Comparison of ENCODE assay signal across 11 mouse cellular contexts in the genomic region with DNA sequence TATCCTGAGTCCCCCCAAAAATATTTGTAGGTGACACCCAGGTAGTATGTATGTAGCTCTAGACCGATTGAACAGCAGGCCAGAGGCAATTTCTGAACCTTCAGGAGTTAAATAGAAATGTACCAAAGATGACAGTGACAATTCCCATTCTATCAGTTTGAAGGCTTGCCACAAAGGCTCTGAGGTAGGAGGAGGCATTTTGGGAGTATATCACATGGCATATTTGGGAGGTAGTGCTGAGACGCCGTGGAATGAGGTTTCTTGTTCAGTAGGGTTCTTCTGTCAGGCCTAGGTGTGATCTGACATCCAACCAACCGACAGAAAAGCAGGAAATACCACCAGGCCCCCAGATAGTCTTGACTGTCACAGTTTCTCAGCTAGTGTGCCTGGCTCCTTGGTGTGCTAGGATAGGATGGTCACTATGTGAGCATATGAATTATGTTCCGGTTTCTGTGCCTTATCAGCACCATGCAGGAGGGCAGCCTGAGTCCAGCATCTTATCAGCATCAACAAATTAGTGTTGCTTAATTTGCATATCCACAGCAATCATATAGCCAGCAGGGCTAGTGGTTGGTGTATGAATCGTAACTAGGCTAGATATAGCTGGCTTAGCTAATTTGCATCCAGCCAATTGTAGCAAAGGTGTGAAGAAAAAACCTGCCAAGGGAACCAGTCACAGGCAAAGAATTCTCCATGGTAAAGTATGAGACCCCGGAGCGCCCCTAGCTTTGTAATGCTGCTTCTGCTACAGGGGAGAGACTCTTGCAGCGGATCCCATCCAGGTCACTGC.
DNase-seq lines count a peak whose midpoint lies in the region; ATAC-seq and TF ChIP-seq lines count a peak whose summit lies in the region.
"Had no signal": no experiment of that assay in that cellular context is flagged by ENCODE, and none has a peak within 500 bp of the region (broad histone marks: within the 10 kb centered on the region; RNA-seq: fewer than 3 reads in every experiment).

No protein-coding gene starts in this region.

- H3K4me1 ChIP-seq in MEL (ENCODE audit: control insufficient read depth in 1 of 2, insufficient read depth in 2 of 2, low read length in 2 of 2) = peaks cover 4 to 15% of the 10 kb centered on the region in 2 experiments
- H3K4me1 ChIP-seq in hindbrain, embryonic 15.5 days (replicated peaks) = peaks cover 3% of the 10 kb centered on the region; the same call in 1 of the 2 replicates

- peak in 1 of 3 experiments; percentile 13; a peak in 1 of 6 replicates for TF ChIP-seq CTCF in MEL (IDR thresholded peaks at IDR 0.05 in 2 of 3, conservative IDR thresholded peaks at IDR 0.05 in 1 of 3; ENCODE audit: control insufficient read depth in 1 of 3, insufficient read depth in 1 of 3, low read depth in 2 of 3, low read length in 3 of 3, poor library complexity in 1 of 3, severe bottlenecking in 1 of 3)

- peak in 1 of 2 experiments; percentile 40; a peak in 1 of 4 replicates for TF ChIP-seq POLR2A in MEL (IDR thresholded peaks at IDR 0.05; ENCODE audit: control insufficient read depth in 1 of 2, insufficient read depth in 1 of 2, low read depth in 1 of 2, low read length in 2 of 2, poor library complexity in 1 of 2)

- peak; percentile 54; the same call in 1 of the 2 replicates for ATAC-seq in hindbrain, embryonic 15.5 days (ENCODE audit: low FRiP score, low read depth)
- peak; percentile 98 for ATAC-seq in megakaryocyte-erythroid progenitor cell, adult 5-6 weeks (replicated peaks; ENCODE audit: low FRiP score, low TSS enrichment, poor library complexity, severe bottlenecking)

- TF ChIP-seq RAD21 in MEL (IDR thresholded peaks at IDR 0.05; ENCODE audit: low read depth, low read length) = no peak

- H3K27ac ChIP-seq in MEL (ENCODE audit: control insufficient read depth, low read depth, low read length) = peak overlapping the region; percentile 89
- H3K27ac ChIP-seq in hindbrain, embryonic 15.5 days (replicated peaks) = no peak overlapping the region
- H3K27ac ChIP-seq: embryonic facial prominence, embryonic 10.5 days; heart, adult 2 months; limb, embryonic 15.5 days had no signal

- no peaks in the 10 kb centered on the region for H3K9me3 ChIP-seq in MEL (replicated peaks; ENCODE audit: insufficient read depth, low read length)
- no peaks in the 10 kb centered on the region for H3K9me3 ChIP-seq in hindbrain, embryonic 15.5 days
- H3K9me3 ChIP-seq: embryonic facial prominence, embryonic 10.5 days; limb, embryonic 15.5 days had no signal

- no peaks in the 10 kb centered on the region for H3K79me2 ChIP-seq in MEL (ENCODE audit: control insufficient read depth, insufficient read depth, low read length, poor library complexity)

- peak overlapping the region; percentile 3 to 20; a peak in 3 of 4 replicates for H3K4me3 ChIP-seq in MEL (ENCODE audit: control insufficient read depth in 1 of 2, insufficient read depth in 1 of 2, low read depth in 2 of 2, low read length in 2 of 2)
- H3K4me3 ChIP-seq in hindbrain, embryonic 15.5 days = no peak overlapping the region
- H3K4me3 ChIP-seq: embryonic facial prominence, embryonic 10.5 days; heart, adult 2 months; limb, embryonic 15.5 days had no signal

- H3K9ac ChIP-seq in MEL (ENCODE audit: control insufficient read depth, low read depth, low read length, poor library complexity, severe bottlenecking) = peak overlapping the region; percentile 41
- H3K9ac ChIP-seq in hindbrain, embryonic 15.5 days = no peak overlapping the region
- H3K9ac ChIP-seq: limb, embryonic 15.5 days had no signal

- H3K4me2 ChIP-seq in hindbrain, embryonic 15.5 days = no peak overlapping the region
- H3K4me2 ChIP-seq: limb, embryonic 15.5 days had no signal

- intact Hi-C loops in left cerebral cortex, postnatal 10 days (cut with DNase I) = no loop called here

- DNase-seq in 416B (ENCODE audit: low read depth) (peak; percentile 80), MEL (ENCODE audit: low read depth, low spot score) (peak; percentile 96)
- no peak for DNase-seq in left cerebral cortex, postnatal 10 days (ENCODE audit: extremely low spot score in 1 of 2, low spot score in 2 of 2)
- no peak for DNase-seq in retina, embryonic 14.5 days (ENCODE audit: low spot score)
- DNase-seq in left cerebral cortex, adult 18-20 months (ENCODE audit: low spot score in 2 of 2) = no peak
- DNase-seq: cerebellum, adult 18-20 months; heart, adult 2 months had no signal

- WGBS in hindbrain, embryonic 15.5 days = 65% methylated on average over 9 of the region's 9 CpGs

- TF ChIP-seq EP300 in MEL (IDR thresholded peaks at IDR 0.05; ENCODE audit: low read depth in 1 of 2, low read length in 2 of 2) = peak; percentile 97

- no peaks in the 10 kb centered on the region for H3K27me3 ChIP-seq in MEL (ENCODE audit: control insufficient read depth in 1 of 2, insufficient read depth in 2 of 2, low read length in 2 of 2)
- no peaks in the 10 kb centered on the region for H3K27me3 ChIP-seq in hindbrain, embryonic 15.5 days
- H3K27me3 ChIP-seq: limb, embryonic 15.5 days had no signal

- peaks cover 0 to 8% of the 10 kb centered on the region in 2 experiments; a peak in 2 of 4 replicates for H3K36me3 ChIP-seq in MEL (ENCODE audit: control insufficient read depth in 1 of 2, insufficient read depth in 2 of 2, low read length in 2 of 2)
- H3K36me3 ChIP-seq in hindbrain, embryonic 15.5 days = no peaks in the 10 kb centered on the region
- H3K36me3 ChIP-seq: embryonic facial prominence, embryonic 10.5 days; limb, embryonic 15.5 days had no signal

TF ChIP-seq in MEL, 35 proteins besides CTCF, POLR2A, EP300 and RAD21:
- peak; percentile 99 for TF ChIP-seq TAL1 (IDR thresholded peaks at IDR 0.05; ENCODE audit: low read length)
- TF ChIP-seq ZKSCAN1 (IDR thresholded peaks at IDR 0.05; ENCODE audit: low read depth, low read length) = no peak
- no peak for TF ChIP-seq CHD1 (IDR thresholded peaks at IDR 0.05; ENCODE audit: low read depth, low read length)
- TF ChIP-seq GABPA (IDR thresholded peaks at IDR 0.05; ENCODE audit: low read depth, low read length) = no peak
- peak; percentile 64; the same call in 1 of the 2 replicates for TF ChIP-seq JUND (IDR thresholded peaks at IDR 0.05; ENCODE audit: low read depth, low read length)
- TF ChIP-seq GATA1 (IDR thresholded peaks at IDR 0.05; ENCODE audit: low read depth, low read length) = peak; percentile 99
- 0 out of 2 replicates have a peak, but pooled peaks have one; percentile 35 for TF ChIP-seq MAZ (IDR thresholded peaks at IDR 0.05; ENCODE audit: low read depth, low read length)
- TF ChIP-seq POLR2AphosphoS5 (IDR thresholded peaks at IDR 0.05; ENCODE audit: borderline replicate concordance, low read depth, low read length) = 0 out of 2 replicates have a peak, but pooled peaks have one; percentile 18
- no peak for TF ChIP-seq KAT2A (conservative IDR thresholded peaks at IDR 0.05; ENCODE audit: low read depth, low read length)
- TF ChIP-seq TBP (IDR thresholded peaks at IDR 0.05; ENCODE audit: low read depth, low read length) = 0 out of 2 replicates have a peak, but pooled peaks have one; percentile 63
- peak; percentile 94 for TF ChIP-seq ETS1 (IDR thresholded peaks at IDR 0.05; ENCODE audit: low read depth, low read length)
- peak; percentile 69; the same call in 1 of the 2 replicates for TF ChIP-seq ELF1 (IDR thresholded peaks at IDR 0.05; ENCODE audit: low read depth, low read length)
- TF ChIP-seq BHLHE40 (IDR thresholded peaks at IDR 0.05; ENCODE audit: borderline replicate concordance, low read depth, low read length) = peak; percentile 68; the same call in 1 of the 2 replicates
- 0 out of 2 replicates have a peak, but pooled peaks have one; percentile 3 for TF ChIP-seq E2F4 (IDR thresholded peaks at IDR 0.05; ENCODE audit: borderline replicate concordance, low read depth, low read length)
- peak; percentile 93 for TF ChIP-seq ZNF384 (IDR thresholded peaks at IDR 0.05; ENCODE audit: low read depth, low read length)
- peak; percentile 98 for TF ChIP-seq TCF12 (IDR thresholded peaks at IDR 0.05; ENCODE audit: low read depth, low read length)
- peak; percentile 73 for TF ChIP-seq RCOR1 (IDR thresholded peaks at IDR 0.05; ENCODE audit: low read depth, low read length)
- no peak for TF ChIP-seq NRF1 (IDR thresholded peaks at IDR 0.05; ENCODE audit: insufficient read depth, low read depth, low read length, poor library complexity, severe bottlenecking)
- TF ChIP-seq MEF2A (IDR thresholded peaks at IDR 0.05; ENCODE audit: extremely low read depth, insufficient replicate concordance, low read depth, low read length, poor library complexity, severe bottlenecking) = no peak
- TF ChIP-seq SIN3A (IDR thresholded peaks at IDR 0.05; ENCODE audit: low read length) = peak; percentile 84
- TF ChIP-seq MAX (IDR thresholded peaks at IDR 0.05; ENCODE audit: low read length) = peak; percentile 62; the same call in 1 of the 2 replicates
- TF ChIP-seq HCFC1 (IDR thresholded peaks at IDR 0.05; ENCODE audit: low read depth, low read length) = 0 out of 2 replicates have a peak, but pooled peaks have one; percentile 53
- peak; percentile 48; the same call in 1 of the 2 replicates for TF ChIP-seq MXI1 (IDR thresholded peaks at IDR 0.05; ENCODE audit: low read depth, low read length)
- peak; percentile 59; the same call in 1 of the 2 replicates for TF ChIP-seq MYB (IDR thresholded peaks at IDR 0.05; ENCODE audit: low read depth, low read length)
- 0 out of 2 replicates have a peak, but pooled peaks have one; percentile 5 for TF ChIP-seq SMC3 (IDR thresholded peaks at IDR 0.05; ENCODE audit: low read depth, low read length)
- TF ChIP-seq USF1 (IDR thresholded peaks at IDR 0.05; ENCODE audit: low read depth, low read length) = peak; percentile 42; the same call in 1 of the 2 replicates
- peak; percentile 43; the same call in 1 of the 2 replicates for TF ChIP-seq NELFE (IDR thresholded peaks at IDR 0.05; ENCODE audit: low read depth, low read length)
- peak; percentile 85 for TF ChIP-seq MYC (IDR thresholded peaks at IDR 0.05; ENCODE audit: low read depth, low read length)

Comparison
In these comparisons a context has a peak if more than half of its experiments do, and no peak if none do; other contexts are left out.
1. DNase-seq: peak in 416B (single experiment) and MEL (single experiment); none in left cerebral cortex, postnatal 10 days (0 of 2), retina, embryonic 14.5 days (single experiment) and left cerebral cortex, adult 18-20 months (0 of 2).